Mouse (Mus musculus) left cerebral cortex, postnatal 14 days (tissue): ENCODE results near the gene Isyna1. TPM values are rescaled to one million over a fixed set of nuclear protein-coding genes. Genes with fewer than 3 reads are reported as not detected.
"Not testable (repeated sequence)": the region's sequence is repeated elsewhere in the genome, so short reads cannot be mapped to it uniquely, and the experiment has no call there.

ENCODE experiments used
- DNase-seq, 2 experiments: peaks; one replicate each; pipeline ENCODE4 v3.0.0; 2021 to 2022; ENCODE audit warnings: low spot score in 2 of 2, mixed read lengths in 1 of 2
- intact Hi-C: fragments of 180-260 bp; cut with DNase I; formaldehyde crosslinking; loops from one replicate; pipeline ENCODE4 v1.15.1; 2025
- total RNA-seq, 2 experiments: library from RNA; stranded (reverse); gene quantifications; 2 replicates each; pipeline ENCODE4 v1.2.3; 2021

The Isyna1 gene
- total RNA-seq, 2 experiments from 2014 or later, result 47.5 to 51.0 TPM

DNA sequence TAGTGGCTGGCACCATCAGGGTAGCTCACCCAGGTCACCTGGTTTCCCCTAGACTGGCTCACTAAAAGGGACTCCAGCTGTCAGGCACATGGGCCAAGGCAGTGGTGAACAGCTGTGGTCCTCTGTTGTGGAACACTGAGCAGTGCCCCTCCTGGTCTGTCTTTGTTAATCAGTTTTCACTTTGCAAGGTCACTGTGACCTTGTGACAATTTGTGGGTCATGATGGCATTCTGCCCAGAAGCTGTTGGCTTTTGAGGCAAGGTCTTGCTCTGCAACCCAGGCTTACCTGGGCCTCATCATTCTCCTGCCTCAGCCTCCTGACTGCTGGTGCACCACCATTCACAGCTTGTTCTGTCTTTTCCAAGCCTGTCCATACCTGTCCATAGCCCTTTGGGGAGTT lies 23.8 kb upstream of the Isyna1 start:
- intact Hi-C loops, result no loop called here
- DNase-seq, result no peak

DNA sequence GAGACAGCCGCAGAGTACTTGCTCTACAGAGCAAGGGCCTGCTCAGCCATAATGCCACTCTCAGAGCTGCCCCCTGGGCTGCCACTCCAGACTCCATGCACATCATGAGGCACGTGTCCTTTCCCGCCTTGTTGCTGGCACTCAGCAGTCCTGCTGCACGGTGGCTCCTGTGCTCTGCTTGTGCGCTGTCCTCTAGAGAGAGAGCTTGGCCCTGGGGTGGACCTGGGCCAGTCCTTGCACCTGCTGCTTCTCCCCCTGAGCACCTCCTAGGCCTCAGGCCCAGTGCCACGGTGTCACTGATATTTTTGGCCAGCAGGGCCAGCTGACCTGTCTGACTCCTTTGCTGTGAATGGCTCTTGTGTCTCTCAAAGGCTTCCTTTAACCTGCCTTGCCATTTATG lies 23.2 kb upstream of the Isyna1 start:
- no peak for DNase-seq
- intact Hi-C loops, result no loop called here

DNA sequence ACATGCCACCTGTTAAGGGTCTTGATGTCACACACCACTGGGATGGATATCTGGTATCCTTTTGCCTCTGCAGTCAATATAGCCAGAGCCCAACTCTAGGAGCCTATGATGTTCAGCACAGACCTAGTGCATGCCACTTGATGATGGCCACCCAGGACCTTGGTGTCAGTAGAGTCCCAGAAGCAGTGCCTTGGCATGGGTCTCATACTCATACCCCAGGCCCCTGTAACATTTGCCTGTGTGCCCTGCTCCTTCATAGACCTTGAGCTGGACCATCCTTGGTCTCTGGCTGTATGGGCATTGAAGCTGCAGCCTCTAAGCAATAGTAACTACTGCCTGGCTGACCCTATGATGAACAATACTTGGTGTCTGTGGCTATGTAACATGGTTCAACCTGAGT lies 19.9 kb upstream of the Isyna1 start:
- intact Hi-C loops, result no loop called here
- no peak for DNase-seq

DNA sequence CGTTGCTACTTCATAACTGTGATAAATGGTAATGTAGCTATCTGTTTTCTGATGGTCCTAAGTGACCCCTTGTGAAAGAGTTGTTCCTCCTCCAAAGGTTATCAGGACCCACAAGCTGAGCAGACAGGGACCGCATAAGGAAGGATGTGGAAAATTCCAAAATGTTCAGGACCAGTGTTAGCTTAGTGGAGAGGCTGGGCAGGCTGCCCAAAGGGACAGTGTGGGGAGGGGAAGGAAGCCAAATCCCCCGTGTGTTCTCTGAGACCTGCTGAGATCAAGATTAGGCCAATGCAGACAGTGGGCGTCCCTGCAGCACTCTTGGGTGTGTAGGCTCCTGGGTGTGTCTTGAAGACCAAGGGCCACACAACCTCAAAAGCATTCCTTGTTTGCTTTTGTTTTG lies 19.3 kb upstream of the Isyna1 start:
- intact Hi-C loops, result no loop called here
- no peak for DNase-seq

DNA sequence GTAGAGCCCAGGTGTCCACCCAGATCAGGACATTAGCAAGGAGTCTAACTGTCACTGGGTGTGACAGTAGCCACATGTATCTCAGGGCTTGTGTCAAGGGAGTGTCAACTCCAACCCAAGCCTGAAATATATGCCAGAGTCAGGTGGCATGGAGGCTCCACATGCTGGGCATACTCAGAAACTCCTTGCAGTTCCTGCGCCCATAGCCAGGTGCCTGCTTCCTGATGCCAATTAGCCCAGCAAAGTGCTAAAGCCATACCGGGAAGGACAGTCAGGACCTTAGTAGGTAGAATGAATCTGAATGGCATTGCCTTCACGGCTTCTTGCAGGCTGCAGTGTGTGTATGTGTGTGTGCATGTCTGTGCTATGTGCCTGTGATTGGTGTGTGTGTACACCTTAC lies 17.0 kb upstream of the Isyna1 start:
- intact Hi-C loops, result no loop called here
- DNase-seq, result no peak

DNA sequence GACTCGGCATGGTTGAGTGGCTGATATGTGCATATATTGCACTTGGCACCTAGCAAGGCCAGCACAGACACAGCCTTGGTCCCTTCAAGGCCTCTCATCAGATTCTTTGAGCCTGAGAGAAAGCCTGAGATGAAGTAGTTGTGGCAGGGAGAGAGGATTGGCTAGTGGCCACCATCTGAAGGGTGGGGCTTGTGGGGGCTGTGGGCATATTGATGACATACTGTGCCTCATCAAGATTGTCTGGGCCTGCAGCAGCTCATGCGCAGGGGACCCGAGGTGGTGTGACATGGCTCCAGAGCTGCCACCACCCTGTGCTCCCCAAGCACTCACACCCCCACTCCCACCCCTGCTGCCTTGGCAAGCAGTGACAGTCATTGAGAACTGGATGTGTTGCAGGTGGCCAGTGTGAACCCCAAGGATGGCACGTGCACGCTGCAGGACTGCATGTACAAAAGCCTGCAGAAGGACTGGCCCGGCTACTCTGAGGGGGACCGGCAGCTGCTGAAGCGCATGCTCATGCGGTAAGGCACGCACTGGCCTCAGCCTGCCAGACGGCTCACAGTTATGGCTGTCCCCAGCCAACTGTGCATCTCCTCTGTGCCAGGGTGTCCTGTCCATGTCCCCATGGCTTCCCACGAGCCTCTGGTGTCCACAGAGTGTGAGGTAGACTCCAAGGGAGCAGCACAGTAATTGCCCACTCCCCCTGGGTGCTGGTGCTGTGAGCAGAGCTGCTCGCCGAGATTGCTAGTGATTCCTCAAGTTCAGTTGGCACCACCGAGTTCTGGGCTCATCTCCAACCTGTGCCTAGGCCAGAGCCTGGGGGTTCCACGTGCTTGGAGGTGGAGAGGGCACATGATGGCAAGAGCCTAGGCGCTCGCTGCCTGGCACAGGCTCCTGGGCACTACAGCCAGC lies 10.4 kb upstream of the Isyna1 start:
- intact Hi-C loops, result loop anchor here (5.0 kb wide), 1 partner anchor 36 kb away; no protein-coding TSS in a partner anchor
- no peak for DNase-seq

DNA sequence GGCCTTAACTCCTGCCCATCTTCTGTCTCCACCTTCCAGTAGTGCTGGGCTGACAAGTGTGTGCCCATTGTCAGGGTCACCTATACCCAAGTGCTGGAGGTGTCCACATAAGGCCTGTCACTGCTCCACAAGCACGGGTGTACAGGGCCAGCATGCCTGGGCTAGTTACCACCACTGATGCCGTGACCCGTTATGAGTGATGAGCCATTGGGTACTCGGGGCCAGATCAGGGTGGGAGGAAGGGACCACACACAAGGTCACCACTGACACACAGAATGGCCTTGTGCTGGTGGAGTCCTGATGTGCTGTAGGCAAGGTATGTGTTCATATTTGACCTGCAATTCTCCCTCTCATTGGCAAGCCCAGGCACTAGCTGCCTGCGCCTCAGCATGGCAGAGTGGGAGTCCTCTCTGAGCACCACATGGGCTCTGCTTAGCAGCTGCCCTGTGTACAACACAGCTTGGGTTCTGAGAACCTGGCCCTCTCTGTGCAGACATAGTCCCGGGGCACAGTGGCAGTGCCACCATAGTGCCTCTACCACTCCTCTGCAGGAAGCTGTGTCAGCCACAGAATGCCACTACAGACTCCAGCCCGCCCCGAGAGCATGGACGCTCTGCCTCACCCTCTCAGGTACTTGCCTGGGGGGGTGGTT lies 9.4 kb upstream of the Isyna1 start:
- intact Hi-C loops, result loop anchor here (5.0 kb wide), 1 partner anchor 37 kb away; no protein-coding TSS in a partner anchor
- no peak for DNase-seq

DNA sequence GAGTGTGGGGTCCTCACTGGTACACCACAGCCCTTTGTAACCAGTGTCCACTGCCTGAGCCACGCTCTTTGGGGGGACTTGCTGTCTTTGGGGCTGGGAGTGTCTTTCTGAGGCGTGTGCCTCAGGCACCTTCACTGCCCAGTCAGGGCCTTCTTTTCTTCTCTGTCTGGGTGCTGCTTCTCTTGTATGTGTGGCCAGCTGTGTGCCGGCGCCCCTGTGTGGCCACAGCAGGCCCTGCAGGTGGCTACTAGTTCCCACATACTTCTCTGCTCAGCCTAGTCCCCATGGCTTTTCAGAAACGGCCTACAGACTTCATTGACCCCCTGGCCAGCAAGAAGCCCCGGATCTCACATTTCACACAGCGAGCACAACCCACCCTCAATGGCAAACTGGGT lies 8.9 kb upstream of the Isyna1 start:
- peak; percentile 69 to 77 for DNase-seq
- intact Hi-C loops, result no loop called here

DNA sequence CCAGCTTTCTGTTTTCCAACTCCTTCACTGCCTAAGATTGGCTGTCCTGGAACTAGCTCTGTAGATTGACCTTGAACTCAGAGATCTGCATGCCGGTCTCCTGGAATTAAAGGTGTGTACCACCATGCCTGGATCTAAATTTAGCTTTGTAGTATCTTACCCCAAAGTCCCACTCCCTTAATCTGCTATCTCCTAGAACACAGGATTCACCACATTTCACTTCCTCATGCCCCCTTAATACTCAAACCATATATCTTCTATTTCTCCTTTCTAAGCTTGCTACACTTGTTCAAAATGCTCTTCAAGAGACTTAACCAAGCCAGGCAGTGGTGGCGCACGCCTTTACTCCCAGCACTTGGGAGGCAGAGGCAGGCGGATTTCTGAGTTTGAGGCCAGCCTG lies 6.2 kb upstream of the Isyna1 start:
- intact Hi-C loops, DNase-seq: not testable (repeated sequence)

DNA sequence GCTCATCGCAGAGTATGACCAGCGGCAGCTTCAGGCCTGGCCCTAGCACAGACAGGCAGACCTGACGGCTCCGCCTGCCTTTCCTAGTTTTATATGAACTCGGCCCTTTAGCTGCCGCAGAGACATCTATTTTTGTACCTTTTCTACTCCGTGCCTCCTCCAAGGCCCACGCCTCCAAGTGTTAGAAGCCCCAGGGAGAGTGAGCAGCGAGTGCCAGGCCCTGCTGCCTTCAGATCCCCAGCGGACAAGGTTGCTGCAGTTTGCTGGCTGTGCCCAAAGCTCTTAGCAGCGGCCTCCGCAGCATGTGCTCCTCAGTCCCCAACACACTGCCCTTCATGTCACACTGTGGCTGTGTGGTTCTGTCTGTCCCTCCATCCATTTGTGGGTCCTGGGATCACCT lies 2.6 kb upstream of the Isyna1 start:
- intact Hi-C loops, result loop anchor here (5.0 kb wide), 1 partner anchor 34 kb away; no protein-coding TSS in a partner anchor
- no peak for DNase-seq

DNA sequence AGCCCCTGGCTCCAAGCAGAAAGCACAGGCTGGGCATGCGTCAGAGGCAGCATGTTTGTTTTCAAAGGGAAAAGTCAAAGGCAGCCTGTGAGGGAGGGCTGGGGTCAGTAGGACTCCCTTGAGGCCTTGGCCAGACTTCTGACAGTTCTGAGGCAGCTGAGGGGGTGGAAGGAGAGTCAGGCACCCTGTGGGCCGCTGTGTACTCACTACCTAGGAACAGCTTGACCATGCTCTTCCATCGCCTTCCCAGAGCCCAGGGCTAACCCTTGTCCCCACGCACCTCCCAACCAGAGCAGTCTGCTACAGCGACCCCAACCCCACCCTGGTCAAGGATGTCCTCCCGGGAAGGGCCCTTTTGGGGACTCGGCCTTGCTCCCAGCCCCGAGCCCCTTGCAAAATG lies 1.0 kb upstream of the Isyna1 start:
- intact Hi-C loops, result loop anchor here (5.0 kb wide), 1 partner anchor 36 kb away; no protein-coding TSS in a partner anchor
- no peak for DNase-seq

DNA sequence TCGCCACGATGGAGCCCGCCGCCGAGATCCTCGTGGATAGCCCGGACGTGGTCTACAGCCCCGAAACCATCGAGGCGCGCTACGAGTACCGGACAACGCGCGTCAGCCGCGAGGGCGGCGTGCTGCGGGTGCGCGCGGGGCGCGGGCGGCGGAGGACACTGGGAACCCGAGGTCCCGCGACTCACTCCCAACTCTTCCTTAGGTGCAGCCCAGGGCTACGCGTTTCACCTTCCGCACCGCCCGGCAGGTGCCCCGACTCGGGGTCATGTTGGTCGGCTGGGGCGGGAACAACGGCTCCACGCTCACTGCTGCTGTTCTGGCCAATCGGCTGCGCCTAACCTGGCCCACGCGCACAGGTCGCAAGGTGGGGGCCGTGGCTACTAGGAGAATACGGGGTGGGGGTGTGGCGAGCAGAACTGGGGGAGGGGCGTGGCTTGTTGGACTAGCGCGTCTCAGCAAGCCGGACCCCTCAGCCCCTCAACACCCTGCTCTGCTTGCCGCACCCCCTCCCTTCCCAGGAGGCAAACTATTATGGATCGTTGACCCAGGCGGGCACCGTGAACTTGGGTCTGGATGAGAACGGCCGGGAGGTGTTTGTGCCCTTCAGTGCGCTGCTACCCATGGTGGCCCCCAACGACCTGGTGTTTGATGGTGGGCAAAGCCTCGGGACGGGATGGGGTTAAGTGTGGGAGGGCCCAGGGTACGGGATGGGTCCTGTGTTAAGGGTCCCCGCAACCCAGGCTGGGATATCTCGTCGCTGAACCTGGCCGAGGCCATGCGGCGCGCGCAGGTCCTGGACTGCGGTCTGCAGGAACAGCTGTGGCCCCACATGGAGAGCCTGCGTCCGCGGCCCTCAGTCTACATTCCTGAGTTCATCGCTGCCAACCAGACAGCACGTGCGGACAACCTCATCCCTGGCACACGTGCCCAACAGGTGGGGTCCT lies 720 bp downstream of the Isyna1 start:
- intact Hi-C loops, result loop anchor here (5.0 kb wide), 1 partner anchor 38 kb away; no protein-coding TSS in a partner anchor
- DNase-seq, result no peak

DNA sequence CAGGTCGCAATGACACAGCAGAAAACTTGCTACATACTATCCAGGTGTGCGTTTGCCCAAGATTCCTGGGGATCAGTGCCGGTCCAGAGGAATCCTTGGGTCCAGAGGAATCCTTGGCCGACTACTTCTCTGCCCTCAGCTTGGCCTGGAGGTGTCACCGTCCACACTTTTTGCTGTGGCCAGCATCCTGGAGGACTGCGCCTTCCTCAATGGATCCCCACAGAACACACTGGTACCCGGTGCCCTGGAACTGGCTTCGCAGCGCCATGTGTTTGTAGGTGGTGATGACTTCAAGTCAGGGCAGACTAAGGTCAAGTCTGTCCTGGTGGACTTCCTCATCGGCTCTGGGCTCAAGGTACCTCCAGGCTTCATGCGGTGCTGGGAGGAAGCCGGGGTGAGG lies 1.6 kb downstream of the Isyna1 start:
- DNase-seq, result no peak
- intact Hi-C loops, result no loop called here

DNA sequence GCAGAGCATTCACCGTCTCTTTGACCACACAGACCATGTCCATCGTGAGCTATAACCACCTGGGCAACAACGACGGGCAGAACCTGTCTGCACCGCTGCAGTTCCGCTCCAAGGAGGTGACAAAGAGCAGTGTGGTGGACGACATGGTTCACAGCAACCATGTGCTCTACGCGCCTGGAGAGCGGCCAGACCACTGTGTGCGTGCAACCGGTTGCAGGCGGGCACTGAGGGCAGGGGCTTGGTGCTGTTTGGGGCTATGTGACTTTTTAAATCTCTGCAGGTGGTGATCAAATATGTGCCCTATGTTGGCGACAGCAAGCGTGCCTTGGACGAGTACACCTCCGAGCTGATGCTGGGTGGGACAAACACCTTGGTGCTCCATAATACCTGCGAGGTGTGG lies 2.0 kb downstream of the Isyna1 start:
- intact Hi-C loops, result no loop called here
- no peak for DNase-seq

DNA sequence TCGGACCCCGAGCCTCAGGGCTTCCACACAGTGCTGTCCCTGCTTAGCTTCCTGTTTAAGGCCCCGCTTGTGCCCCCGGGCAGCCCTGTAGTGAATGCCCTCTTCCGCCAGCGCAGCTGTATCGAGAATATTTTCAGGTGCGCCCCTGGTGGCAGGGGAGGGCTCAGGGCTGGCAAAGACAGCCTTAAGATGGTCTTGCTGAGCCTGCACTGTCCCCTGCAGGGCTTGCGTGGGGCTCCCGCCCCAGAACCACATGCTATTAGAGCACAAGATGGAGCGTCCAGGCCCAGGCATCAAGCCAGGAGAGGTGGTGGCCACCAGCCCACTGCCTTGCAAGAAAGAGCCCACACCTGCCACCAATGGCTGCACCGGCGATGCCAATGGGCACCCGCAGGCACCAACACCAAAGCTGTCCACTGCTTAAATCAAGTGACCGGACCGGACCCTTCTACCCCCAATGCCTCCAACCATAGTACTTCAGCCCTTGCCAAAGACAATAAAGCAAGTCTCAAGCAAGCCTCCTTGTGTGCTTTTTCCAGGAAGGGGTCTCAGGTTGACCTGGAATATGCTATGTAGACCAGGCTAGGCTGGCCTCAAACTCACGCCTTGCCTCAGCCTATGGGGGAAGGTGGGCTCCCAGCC lies 2.7 kb downstream of the Isyna1 start:
- peak in 1 of 2 experiments; percentile 54 for DNase-seq
- intact Hi-C loops, result no loop called here

DNA sequence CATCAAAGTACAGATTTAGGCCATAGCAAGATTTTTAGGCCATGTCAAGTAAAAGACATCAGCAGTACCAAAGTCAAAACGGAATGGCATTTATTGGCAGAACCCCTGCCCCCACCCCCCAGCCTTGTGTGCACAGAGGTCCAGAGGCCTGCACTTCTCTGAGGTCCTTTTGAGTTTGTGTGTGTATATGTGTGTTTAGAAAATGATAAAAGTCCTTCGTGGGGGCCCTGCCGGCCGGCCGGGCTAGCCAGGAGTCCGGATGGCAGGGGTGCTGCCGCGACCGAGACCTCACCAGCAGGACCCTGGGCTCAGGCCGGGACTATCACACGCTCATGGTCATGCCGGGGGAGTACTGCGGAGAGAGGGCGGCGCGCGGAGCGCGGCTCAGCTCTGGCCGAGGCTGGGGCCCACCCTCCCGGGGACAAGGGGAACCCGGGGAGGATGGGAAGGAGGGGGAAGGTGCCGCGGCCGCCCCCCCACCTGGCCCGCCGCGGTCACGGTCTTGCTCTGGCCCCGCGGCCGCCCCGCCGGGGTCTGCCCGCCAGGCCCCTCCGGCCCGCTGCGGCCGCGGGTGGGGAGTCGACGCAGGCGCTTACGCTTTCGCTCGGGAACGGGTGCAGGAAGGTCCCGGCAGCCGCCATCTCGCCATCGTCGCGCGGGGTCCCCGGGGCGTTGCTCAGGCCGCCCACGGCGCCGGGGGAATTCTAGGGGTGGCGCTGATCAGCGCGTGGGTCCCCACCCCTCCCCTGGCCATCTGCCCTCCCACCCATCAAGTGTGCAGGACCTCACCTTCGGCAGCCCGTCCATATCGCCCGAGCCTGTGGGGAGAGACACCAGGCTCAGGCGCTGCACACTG lies 3.5 kb downstream of the Isyna1 start:
- DNase-seq, result no peak
- intact Hi-C loops, result no loop called here

DNA sequence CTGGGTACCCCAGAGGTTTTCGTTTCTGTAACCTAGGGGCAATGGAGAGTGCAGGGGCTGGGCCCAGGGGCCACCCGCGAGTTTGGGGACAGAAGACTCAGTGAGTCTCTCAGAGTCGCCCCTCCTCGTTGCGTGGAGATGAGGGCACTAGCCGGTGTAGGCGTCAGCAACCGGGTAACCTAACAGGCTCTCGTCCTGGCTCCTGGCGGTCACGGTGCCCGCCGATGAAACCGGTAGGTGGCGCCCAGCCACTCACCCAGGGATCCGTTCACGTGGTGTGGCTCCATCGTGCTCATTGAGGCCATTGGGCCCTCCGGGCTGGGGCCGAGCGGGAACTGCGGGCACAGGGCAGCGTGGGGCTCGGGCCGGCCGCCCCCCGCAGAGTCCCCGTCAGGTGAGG lies 4.1 kb downstream of the Isyna1 start:
- peak; percentile 84 to 86 for DNase-seq
- intact Hi-C loops, result no loop called here

DNA sequence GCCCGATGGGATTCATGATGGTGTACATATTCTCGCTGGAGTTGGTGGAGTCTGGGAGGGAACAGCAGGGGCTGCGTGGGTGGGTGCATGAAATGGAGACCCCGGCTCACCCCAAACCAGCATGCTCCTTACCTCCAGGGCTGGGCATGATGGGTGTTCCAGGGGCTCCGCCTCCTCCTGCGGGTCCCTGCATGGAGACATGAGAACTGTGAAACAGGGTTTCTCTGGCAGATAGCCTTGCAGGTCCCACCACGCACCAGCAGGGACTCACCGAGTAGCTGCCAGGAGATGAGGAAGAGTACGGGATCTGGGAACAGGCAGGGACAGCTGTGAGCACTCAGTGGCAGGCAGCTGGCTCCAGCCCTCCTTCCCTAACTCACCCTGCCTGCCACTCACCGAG lies 4.5 kb downstream of the Isyna1 start:
- DNase-seq, result peak in 1 of 2 experiments; percentile 83

More for the DNA sequence above, 4.5 kb downstream of the Isyna1 start:
- intact Hi-C loops, result no loop called here
